Mouse (Mus musculus) kidney, adult 2 months (tissue): ENCODE measurements around the gene Adamts18.

Experiments used
- CTCF ChIP-seq: fragments of 200-500 bp; conservative IDR thresholded peaks from 2 replicates; pipeline ENCODE4 v1.5.1; 2011; ENCODE audit warnings: low read depth, mild to moderate bottlenecking, control low read depth, low read length, moderate library complexity, mixed read lengths; ENCODE audit not compliant: insufficient read depth, insufficient read length
- POLR2A ChIP-seq: fragments of 200-500 bp; IDR thresholded peaks from one replicate; pipeline ENCODE4 v1.6.1; 2011; ENCODE audit warnings: low read depth, low read length, control low read depth

GRCm38 (mm10) chr8:113765121-113765520, 83.4 kb downstream of the Adamts18 start:
- TF ChIP-seq POLR2A (no peak), CTCF (no peak)
